Mouse (Mus musculus) bone marrow macrophage, adult 2 months (primary cell): Measurements from ENCODE around the gene Igsf9.

ENCODE experiments used
- CTCF ChIP-seq: IDR thresholded peaks from 2 replicates; pipeline ENCODE4 v1.5.1; 2012; ENCODE audit warnings: low read depth, mild to moderate bottlenecking, low read length, moderate library complexity
- POLR2A ChIP-seq: IDR thresholded peaks from 2 replicates; pipeline ENCODE4 v1.6.1; 2012; ENCODE audit warnings: mild to moderate bottlenecking, low read depth, low read length, borderline replicate concordance

DNA sequence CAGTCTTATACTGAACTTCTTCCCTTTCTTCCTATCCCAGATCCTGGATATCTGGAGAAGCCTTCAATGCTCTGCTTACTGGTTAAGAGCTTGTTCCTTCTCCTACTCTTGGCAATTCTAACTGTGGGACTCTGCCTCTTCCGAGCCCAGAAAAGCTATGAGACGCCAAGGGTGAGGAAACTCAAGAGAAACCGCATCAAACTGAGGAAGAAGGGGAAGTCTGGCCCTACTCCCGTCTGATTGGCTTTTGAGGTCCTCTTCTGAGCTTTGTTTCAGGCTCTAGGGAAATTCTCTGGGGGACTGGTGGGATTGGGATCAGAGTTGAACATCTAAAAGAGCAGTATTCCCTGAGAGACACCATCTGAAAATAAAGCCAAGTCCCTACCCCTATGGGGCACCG lies 3.6 kb upstream of the Igsf9 start:
- TF ChIP-seq CTCF (no peak), POLR2A (no peak)
